Mouse (Mus musculus): ENCODE measurements at regions not wholly inside any gene's neighbourhood (a gene's known extent, or its start where the extent isn't known, plus 50 kb on each side); places are given as distances from the start of the nearest gene placed in this dataset.

GRCm38 (mm10) chr16:30827901-30828608, 228.5 kb downstream of the Fam43a start:
- TF ChIP-seq CTCF (IDR thresholded peaks at IDR 0.05; ENCODE audit: low read depth, low read length) (no peak), POLR2A (IDR thresholded peaks at IDR 0.05; ENCODE audit: borderline replicate concordance, low read depth, low read length) (no peak)

Measured in bone marrow macrophage, adult 2 months (primary cell).